Mouse (Mus musculus) CH12.LX (cell line): ENCODE data around the gene Emc10. TPM values are rescaled to one million over a fixed set of nuclear protein-coding genes. Genes with fewer than 3 reads are reported as not detected.
A peak's percentile ranks its signal among the peaks of the same experiment; 100 is the strongest.

ENCODE experiments used
- DNase-seq: peaks from one replicate; pipeline ENCODE4 v3.0.0-alpha.2; 2013; ENCODE audit errors: extremely low read depth
- H3K27ac ChIP-seq: 2 replicates; pipeline ENCODE4 v1.5.1; 2012; ENCODE audit warnings: low read depth, mild to moderate bottlenecking, control low read depth, moderate library complexity; ENCODE audit not compliant: insufficient read depth
- H3K27me3 ChIP-seq: replicated peaks from 2 replicates; pipeline ENCODE3; 2012; ENCODE audit warnings: inconsistent platforms
- H3K36me3 ChIP-seq, 2 experiments: replicated peaks in 1 of 2; 2 replicates each; pipeline versions ENCODE3 to v1.6.1; 2012; ENCODE audit warnings: inconsistent platforms in 1 of 2, low read length in 1 of 2, mild to moderate bottlenecking in 1 of 2, mixed read lengths in 1 of 2, moderate library complexity in 1 of 2; ENCODE audit not compliant: control insufficient read depth in 1 of 2, insufficient read depth in 1 of 2
- H3K4me1 ChIP-seq, 2 experiments: 2 replicates each; pipeline ENCODE4 v1.6.1; 2012; ENCODE audit warnings: inconsistent platforms in 1 of 2, moderate library complexity in 1 of 2; ENCODE audit not compliant: insufficient read depth in 2 of 2, control insufficient read depth in 1 of 2
- H3K4me2 ChIP-seq: 2 replicates; pipeline ENCODE4 v1.6.1; 2012; ENCODE audit warnings: low read depth, mild to moderate bottlenecking, control low read depth; ENCODE audit not compliant: poor library complexity, insufficient read depth, severe bottlenecking
- H3K4me3 ChIP-seq, 3 experiments: fragments of 150-350 bp in 1 of 3; sonication (generic) in 1 of 3; replicated peaks in 1 of 3; 2 replicates each; pipeline versions ENCODE3 to v1.5.1; 2011 to 2012; ENCODE audit warnings: low read depth in 2 of 3, low read length in 2 of 3, mild to moderate bottlenecking in 2 of 3, moderate library complexity in 2 of 3, control low read depth in 1 of 3, improper control_type of control experiment in 1 of 3, inconsistent platforms in 1 of 3, mixed read lengths in 1 of 3; ENCODE audit not compliant: poor library complexity in 1 of 3
- H3K79me2 ChIP-seq: replicated peaks from 2 replicates; pipeline ENCODE4 v1.6.1; 2012; ENCODE audit warnings: mild to moderate bottlenecking, moderate library complexity; ENCODE audit not compliant: control insufficient read depth, poor library complexity, insufficient read depth, severe bottlenecking; ENCODE audit errors: extremely low read depth
- H3K9ac ChIP-seq: 2 replicates; pipeline ENCODE4 v1.6.1; 2012; ENCODE audit warnings: low read depth, mild to moderate bottlenecking, control low read depth, moderate library complexity; ENCODE audit not compliant: insufficient read depth
- H3K9me3 ChIP-seq: replicated peaks from 2 replicates; pipeline ENCODE3; 2012; ENCODE audit warnings: low read length, inconsistent platforms, mixed read lengths
- BHLHE40 ChIP-seq: IDR thresholded peaks from 2 replicates; pipeline ENCODE4 v1.6.1; 2011; ENCODE audit warnings: mild to moderate bottlenecking, low read depth, low read length, improper control_type of control experiment
- CHD1 ChIP-seq: IDR thresholded peaks from 2 replicates; pipeline ENCODE4 v1.6.1; 2012; ENCODE audit warnings: low read depth, low read length, improper control_type of control experiment, inconsistent platforms
- CHD2 ChIP-seq: IDR thresholded peaks from 2 replicates; pipeline ENCODE4 v1.6.1; 2011; ENCODE audit warnings: low read length, improper control_type of control experiment
- CTCF ChIP-seq, 2 experiments: IDR thresholded peaks in 1 of 2; conservative IDR thresholded peaks in 1 of 2; 2 replicates each; pipeline ENCODE4 v1.5.1; 2011 to 2012; ENCODE audit warnings: low read depth in 2 of 2, low read length in 2 of 2, improper control_type of control experiment in 1 of 2, inconsistent platforms in 1 of 2, mild to moderate bottlenecking in 1 of 2, moderate library complexity in 1 of 2
- E2F4 ChIP-seq: IDR thresholded peaks from 2 replicates; pipeline ENCODE4 v1.6.1; 2011; ENCODE audit warnings: low read depth, low read length, improper control_type of control experiment; ENCODE audit not compliant: insufficient replicate concordance
- ELF1 ChIP-seq: IDR thresholded peaks from 2 replicates; pipeline ENCODE4 v1.6.1; 2014; ENCODE audit warnings: low read depth, mild to moderate bottlenecking, inconsistent platforms, low read length, improper control_type of control experiment
- EP300 ChIP-seq: IDR thresholded peaks from 2 replicates; pipeline ENCODE4 v1.6.1; 2011; ENCODE audit warnings: low read length, improper control_type of control experiment
- ETS1 ChIP-seq: conservative IDR thresholded peaks from 2 replicates; pipeline ENCODE4 v1.6.1; 2012; ENCODE audit warnings: low read depth, mild to moderate bottlenecking, inconsistent platforms, low read length, improper control_type of control experiment, moderate library complexity
- GABPA ChIP-seq: IDR thresholded peaks from 2 replicates; pipeline ENCODE4 v1.6.1; 2012; ENCODE audit warnings: low read depth, low read length, improper control_type of control experiment, inconsistent platforms; ENCODE audit not compliant: insufficient replicate concordance
- HCFC1 ChIP-seq: IDR thresholded peaks from 2 replicates; pipeline ENCODE4 v1.6.1; 2012; ENCODE audit warnings: low read depth, mild to moderate bottlenecking, inconsistent platforms, low read length, improper control_type of control experiment
- IRF4 ChIP-seq: IDR thresholded peaks from 2 replicates; pipeline ENCODE4 v1.6.1; 2014; ENCODE audit warnings: low read depth, mild to moderate bottlenecking, inconsistent platforms, low read length, improper control_type of control experiment
- JUN ChIP-seq: IDR thresholded peaks from 2 replicates; pipeline ENCODE4 v1.6.1; 2011; ENCODE audit warnings: low read depth, mild to moderate bottlenecking, low read length, improper control_type of control experiment, moderate library complexity; ENCODE audit not compliant: insufficient read depth
- JUND ChIP-seq: conservative IDR thresholded peaks from 2 replicates; pipeline ENCODE4 v1.6.1; 2011; ENCODE audit warnings: low read depth, low read length, improper control_type of control experiment
- KAT2A ChIP-seq: IDR thresholded peaks from 2 replicates; pipeline ENCODE4 v1.6.1; 2012; ENCODE audit warnings: low read length, improper control_type of control experiment, inconsistent platforms; ENCODE audit not compliant: insufficient replicate concordance
- MAFK ChIP-seq: IDR thresholded peaks from 2 replicates; pipeline ENCODE4 v1.6.1; 2011; ENCODE audit warnings: low read length, improper control_type of control experiment; ENCODE audit not compliant: insufficient replicate concordance
- MAX ChIP-seq: IDR thresholded peaks from 2 replicates; pipeline ENCODE4 v1.6.1; 2011; ENCODE audit warnings: low read length, improper control_type of control experiment
- MAZ ChIP-seq: IDR thresholded peaks from 2 replicates; pipeline ENCODE4 v1.6.1; 2012; ENCODE audit warnings: low read depth, mild to moderate bottlenecking, inconsistent platforms, low read length, improper control_type of control experiment, moderate library complexity
- MEF2A ChIP-seq: IDR thresholded peaks from 2 replicates; pipeline ENCODE4 v1.6.1; 2014; ENCODE audit warnings: low read depth, mild to moderate bottlenecking, inconsistent platforms, low read length, improper control_type of control experiment, borderline replicate concordance
- MXI1 ChIP-seq: IDR thresholded peaks from 2 replicates; pipeline ENCODE4 v1.6.1; 2011; ENCODE audit warnings: mild to moderate bottlenecking, low read depth, low read length, improper control_type of control experiment
- MYC ChIP-seq: IDR thresholded peaks from 2 replicates; pipeline ENCODE4 v1.6.1; 2011; ENCODE audit warnings: low read depth, mild to moderate bottlenecking, improper control_type of control experiment, low read length
- NELFE ChIP-seq: IDR thresholded peaks from 2 replicates; pipeline ENCODE4 v1.6.1; 2011; ENCODE audit warnings: low read depth, low read length, improper control_type of control experiment
- NRF1 ChIP-seq: IDR thresholded peaks from 2 replicates; pipeline ENCODE4 v1.6.1; 2014; ENCODE audit warnings: low read depth, mild to moderate bottlenecking, inconsistent platforms, low read length, improper control_type of control experiment, moderate library complexity
- PAX5 ChIP-seq: IDR thresholded peaks from 2 replicates; pipeline ENCODE4 v1.6.1; 2012; ENCODE audit warnings: low read length, inconsistent platforms, mixed read lengths
- POLR2A ChIP-seq: IDR thresholded peaks from 2 replicates; pipeline ENCODE4 v1.6.1; 2011; ENCODE audit warnings: low read depth, mild to moderate bottlenecking, improper control_type of control experiment, low read length
- POLR2AphosphoS2 ChIP-seq: IDR thresholded peaks from 2 replicates; pipeline ENCODE4 v1.6.1; 2011; ENCODE audit warnings: low read depth, low read length, improper control_type of control experiment
- RAD21 ChIP-seq: IDR thresholded peaks from 2 replicates; pipeline ENCODE4 v1.6.1; 2011; ENCODE audit warnings: low read depth, mild to moderate bottlenecking, low read length, improper control_type of control experiment, moderate library complexity
- RCOR1 ChIP-seq: conservative IDR thresholded peaks from 2 replicates; pipeline ENCODE4 v1.6.1; 2012; ENCODE audit warnings: low read depth, mild to moderate bottlenecking, inconsistent platforms, low read length, improper control_type of control experiment
- SIN3A ChIP-seq: IDR thresholded peaks from 2 replicates; pipeline ENCODE4 v1.6.1; 2012; ENCODE audit warnings: low read length, improper control_type of control experiment, inconsistent platforms
- SMC3 ChIP-seq: IDR thresholded peaks from 2 replicates; pipeline ENCODE4 v1.6.1; 2011; ENCODE audit warnings: low read depth, low read length, improper control_type of control experiment
- TBP ChIP-seq: conservative IDR thresholded peaks from 2 replicates; pipeline ENCODE4 v1.6.1; 2011; ENCODE audit warnings: low read depth, low read length, improper control_type of control experiment
- TCF12 ChIP-seq: IDR thresholded peaks from 2 replicates; pipeline ENCODE4 v1.6.1; 2014; ENCODE audit warnings: low read depth, mild to moderate bottlenecking, inconsistent platforms, low read length, improper control_type of control experiment
- UBTF ChIP-seq: IDR thresholded peaks from 2 replicates; pipeline ENCODE4 v1.6.1; 2012; ENCODE audit warnings: low read depth, mild to moderate bottlenecking, inconsistent platforms, low read length, improper control_type of control experiment, moderate library complexity
- USF1 ChIP-seq: IDR thresholded peaks from 2 replicates; pipeline ENCODE4 v1.6.1; 2014; ENCODE audit warnings: low read depth, mild to moderate bottlenecking, inconsistent platforms, low read length, improper control_type of control experiment
- USF2 ChIP-seq: conservative IDR thresholded peaks from 2 replicates; pipeline ENCODE4 v1.6.1; 2011; ENCODE audit warnings: low read depth, low read length, improper control_type of control experiment
- ZC3H11A ChIP-seq: IDR thresholded peaks from 2 replicates; pipeline ENCODE4 v1.6.1; 2012; ENCODE audit warnings: low read depth, mild to moderate bottlenecking, inconsistent platforms, low read length, improper control_type of control experiment
- ZKSCAN1 ChIP-seq: IDR thresholded peaks from 2 replicates; pipeline ENCODE4 v1.6.1; 2012; ENCODE audit warnings: low read depth, inconsistent platforms, low read length, improper control_type of control experiment, borderline replicate concordance
- ZMIZ1 ChIP-seq: IDR thresholded peaks from 2 replicates; pipeline ENCODE4 v1.6.1; 2012; ENCODE audit warnings: low read depth, mild to moderate bottlenecking, inconsistent platforms, low read length, improper control_type of control experiment
- ZNF384 ChIP-seq: IDR thresholded peaks from 2 replicates; pipeline ENCODE4 v1.6.1; 2012; ENCODE audit warnings: low read depth, low read length, improper control_type of control experiment, inconsistent platforms
- dilution Hi-C: fragments of 300-500 bp; cut with MboI; formaldehyde crosslinking; loops from 2 replicates; pipeline ENCODE4 v1.14.3; 2020; ENCODE audit warnings: low sequenced_read_pairs; ENCODE audit not compliant: extremely low pct_unique_long_range_greater_than_20kb, extremely low pct_ligation_motif_present
- in situ Hi-C: fragments of 300-500 bp; cut with MboI; formaldehyde crosslinking; loops from 3 replicates; pipeline ENCODE4 v1.14.3; 2019; ENCODE audit warnings: low sequenced_read_pairs, low pct_ligation_motif_present, low pct_unique_long_range_greater_than_20kb, mixed read lengths
- polyA plus RNA-seq: library from polyadenylated mRNA; unstranded; fragments of >175 nt; gene quantifications from 2 replicates; pipeline ENCODE4 v1.2.1, GENCODE M21; 2012; ENCODE audit warnings: low read depth; ENCODE audit not compliant: insufficient read length
- total RNA-seq, 2 experiments: library from RNA; depleted of rRNA; stranded (reverse); fragments of 300-350 nt in 1 of 2; fragments of >200 nt in 1 of 2; gene quantifications; 2 replicates each; pipeline ENCODE4 v1.2.3; 2012 to 2014

Gene Emc10
- total and polyA plus RNA-seq, 3 experiments = 14.4 to 49.1 (median 32.4) TPM

GRCm38 (mm10) chr7:44529518-44529917 lies 33.2 kb upstream of the Emc10 start:
- H3K27me3 ChIP-seq = no peaks in the 10 kb centered on the region
- TF ChIP-seq CTCF (conservative IDR thresholded peaks at IDR 0.05 in 1 of 2, IDR thresholded peaks at IDR 0.05 in 1 of 2; ENCODE audit: low read depth in 2 of 2, low read length in 2 of 2) (no peak), E2F4 (no peak), JUND (no peak), ZMIZ1 (no peak), RAD21 (no peak), USF2 (no peak), JUN (no peak), USF1 (no peak), MEF2A (peak; percentile 74), TBP (0 out of 2 replicates have a peak, but pooled peaks have one; percentile 23), UBTF (no peak; the same call in 1 of the 2 replicates), GABPA (no peak), ELF1 (no peak), CHD1 (no peak), POLR2AphosphoS2 (no peak), PAX5 (no peak), CHD2 (peak; percentile 80), MYC (no peak), ZKSCAN1 (no peak), NRF1 (no peak), MAFK (peak; percentile 37; the same call in 1 of the 2 replicates), TCF12 (peak; percentile 94), MAX (no peak), ZC3H11A (no peak), ETS1 (peak; percentile 82), KAT2A (no peak), MAZ (peak; percentile 95), NELFE (0 out of 2 replicates have a peak, but pooled peaks have one; percentile 28), SIN3A (no peak; the same call in none of the 2 replicates), HCFC1 (peak; percentile 23), ZNF384 (no peak), EP300 (peak; percentile 61), MXI1 (no peak; the same call in 1 of the 2 replicates), POLR2A (peak; percentile 36; the same call in 1 of the 2 replicates), SMC3 (no peak; the same call in 1 of the 2 replicates), IRF4 (peak; percentile 70; the same call in 1 of the 2 replicates), BHLHE40 (peak; percentile 69), RCOR1 (no peak)
- TF ChIP-seq, all 38 proteins: peak for 13
- H3K4me3 ChIP-seq = peak overlapping the region; percentile 65 to 77 (median 72)
- in situ Hi-C loops (no loop called here), dilution Hi-C loops (no loop called here)
- H3K9ac ChIP-seq = peak overlapping the region; percentile 43; the same call in 1 of the 2 replicates
- peak overlapping the region; percentile 98 for H3K27ac ChIP-seq
- peak; percentile 61 for DNase-seq
- H3K36me3 ChIP-seq = peaks cover 16 to 53% of the 10 kb centered on the region in 2 experiments
- H3K9me3 ChIP-seq = no peaks in the 10 kb centered on the region
- peaks cover 42 to 57% of the 10 kb centered on the region in 2 experiments for H3K4me1 ChIP-seq
- peak overlapping the region; percentile 59 for H3K4me2 ChIP-seq
- H3K79me2 ChIP-seq = peaks cover 10% of the 10 kb centered on the region
